9 mouse cellular contexts compared by ENCODE assay signal in the genomic region with DNA sequence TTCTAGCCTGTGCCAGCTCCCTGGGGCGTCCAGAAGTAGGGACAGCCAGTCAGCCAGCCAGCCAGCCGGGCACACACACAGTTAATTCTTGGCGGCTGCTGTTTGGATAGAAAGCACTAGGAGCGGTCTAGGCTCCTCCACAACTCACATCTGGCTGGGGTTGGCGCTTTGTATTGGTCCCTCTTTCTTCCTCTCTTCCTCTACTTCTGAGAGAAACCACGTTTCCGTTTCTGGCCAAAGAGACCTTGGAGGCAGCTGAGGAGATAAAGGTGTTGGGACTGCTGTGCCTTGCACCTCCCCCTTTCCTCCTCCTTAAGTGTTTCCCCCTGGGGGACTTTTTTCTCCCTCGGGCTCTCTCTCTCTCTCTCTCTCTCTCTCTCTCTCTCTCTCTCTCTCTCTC. TPM values are rescaled to one million over a fixed set of nuclear protein-coding genes. Genes with fewer than 3 reads are reported as not detected.
DNase-seq lines count a peak whose midpoint lies in the region; ATAC-seq and TF ChIP-seq lines count a peak whose summit lies in the region.
"Had no signal": no experiment of that assay in that cellular context is flagged by ENCODE, and none has a peak within 500 bp of the region (broad histone marks: within the 10 kb centered on the region; RNA-seq: fewer than 3 reads in every experiment).

C1qtnf1 (plus strand) TSS at position 218 of the 400 bp plus-strand sequence.

- H3K27me3 ChIP-seq in neural tube, embryonic 12.5 days (replicated peaks): 0 out of 2 replicates have a peak, but pooled peaks cover 5% of the 10 kb centered on the region

- peak; percentile 66 for DNase-seq in gastrocnemius, adult 2 months
- DNase-seq in gastrocnemius, postnatal 25 days: no peak
- no peak for DNase-seq in adrenal gland, adult 18-20 months (ENCODE audit: low spot score in 2 of 2)
- no peak for DNase-seq in gastrocnemius, postnatal 10 days
- DNase-seq in induced T-regulatory cell, adult 2 months (ENCODE audit: low read depth): peak; percentile 43
- no peak for DNase-seq in spleen, adult 18-20 months
- no peak for DNase-seq in layer of hippocampus, postnatal 14 days (ENCODE audit: low spot score in 2 of 2)

- TF ChIP-seq CTCF in gastrocnemius, adult 2 months (IDR thresholded peaks at IDR 0.05): no peak

- peak within 1 kb of the TSS; percentile 46 for H3K4me2 ChIP-seq in neural tube, embryonic 12.5 days (replicated peaks)

- H3K9ac ChIP-seq in neural tube, embryonic 12.5 days: 0 out of 2 replicates have a peak within 1 kb of the TSS, but pooled peaks have one; percentile 38

- H3K27ac ChIP-seq in gastrocnemius, adult 2 months: peak within 1 kb of the TSS; percentile 88
- H3K27ac ChIP-seq in neural tube, embryonic 12.5 days: no peak within 1 kb of the TSS

- H3K36me3 ChIP-seq in neural tube, embryonic 12.5 days: no peaks in the 10 kb centered on the region

- intact Hi-C loops in gastrocnemius, adult 2 months (cut with DNase I): no loop called here

- 7% methylated on average over 8 of the region's 8 CpGs for WGBS in neural tube, embryonic 12.5 days

- no peaks in the 10 kb centered on the region for H3K9me3 ChIP-seq in neural tube, embryonic 12.5 days

- peaks cover 27% of the 10 kb centered on the region for H3K4me1 ChIP-seq in neural tube, embryonic 12.5 days

- peak within 1 kb of the TSS; percentile 68 for H3K4me3 ChIP-seq in gastrocnemius, adult 2 months
- H3K4me3 ChIP-seq in neural tube, embryonic 12.5 days: peak within 1 kb of the TSS; percentile 21; the same call in 1 of the 2 replicates

- ATAC-seq in neural tube, embryonic 12.5 days (ENCODE audit: low FRiP score, low read depth): no peak

RNA-seq across cellular contexts. Expression of gene C1qtnf1, which starts in this region (rescaled TPM):
- total RNA-seq in gastrocnemius, adult 2 months (2021): 10 to 100 TPM in 1 of 2 experiments, 1 to 10 TPM in 1; 7.9 to 12.6 TPM
- 10 to 100 TPM in 1 of 2 experiments, 1 to 10 TPM in 1; 9.2 to 13.4 TPM for total RNA-seq in gastrocnemius, postnatal 25 days (2021)
- 10 to 100 TPM; 15.9 to 17.2 TPM for total RNA-seq in adrenal gland, adult 18-20 months (2021)
- 10 to 100 TPM; 31.8 to 37.4 TPM for total RNA-seq in gastrocnemius, postnatal 10 days (2021)
- polyA plus RNA-seq in neural tube, embryonic 12.5 days (2016; fragmentation: Nextera tagmentation; extraction: Ambion mirVana): 2.5 and 3.1 TPM in 2 replicates
- total RNA-seq in layer of hippocampus, postnatal 14 days (2021): 1 to 10 TPM; 3.9 to 5.3 TPM
- total RNA-seq: hematopoietic stem cell, adult 5-6 weeks had no signal

Comparison
In these comparisons a context has a peak if more than half of its experiments do, and no peak if none do; other contexts are left out.
1. DNase-seq: peak in gastrocnemius, adult 2 months (single experiment) and induced T-regulatory cell, adult 2 months (single experiment); none in gastrocnemius, postnatal 25 days (single experiment), adrenal gland, adult 18-20 months (0 of 2), gastrocnemius, postnatal 10 days (single experiment), spleen, adult 18-20 months (0 of 2) and layer of hippocampus, postnatal 14 days (0 of 2).